Mouse (Mus musculus) c-Kit-positive CD71-positive TER-119-positive erythroid progenitor cells, embryonic 14.5 days (primary cell): Measurements from ENCODE around the gene Fam187b.
A peak's percentile ranks its signal among the peaks of the same experiment; 100 is the strongest.

Experiments
- DNase-seq: peaks from one replicate; pipeline ENCODE4 v3.0.0-alpha.2; 2013; ENCODE audit warnings: low spot score

Gene Fam187b

GRCm38 (mm10) chr7:30958109-30958865 is 15.3 kb upstream of the Fam187b start:
- DNase-seq, result no peak

- no peak for DNase-seq
Observed at GRCm38 (mm10) chr7:30958866-30959487, 14.6 kb upstream of the Fam187b start.

- DNase-seq, result no peak
Observed at GRCm38 (mm10) chr7:30959786-30960349, 13.7 kb upstream of the Fam187b start.

- DNase-seq, result no peak
Observed at GRCm38 (mm10) chr7:30962862-30963261, 10.7 kb upstream of the Fam187b start.

- no peak for DNase-seq
Observed at GRCm38 (mm10) chr7:30964366-30964765, 9.2 kb upstream of the Fam187b start.

- no peak for DNase-seq
Observed at GRCm38 (mm10) chr7:30965677-30966076, 7.9 kb upstream of the Fam187b start.

GRCm38 (mm10) chr7:30966657-30967056 is 6.9 kb upstream of the Fam187b start:
- no peak for DNase-seq

- DNase-seq, result no peak
Observed at GRCm38 (mm10) chr7:30968611-30969010, 5.0 kb upstream of the Fam187b start.

- DNase-seq, result no peak
Observed at GRCm38 (mm10) chr7:30969174-30969573, 4.4 kb upstream of the Fam187b start.

GRCm38 (mm10) chr7:30971901-30972300 is 1.7 kb upstream of the Fam187b start:
- DNase-seq, result no peak

- DNase-seq, result no peak
Observed at GRCm38 (mm10) chr7:30972426-30973250, 952 bp upstream of the Fam187b start.

- DNase-seq, result no peak
Observed at GRCm38 (mm10) chr7:30973251-30973500, 414 bp upstream of the Fam187b start, which contains the start of gene Lsr. TSS of gene Lsr (minus strand) at chr7:30973464.

- no peak for DNase-seq
Observed at GRCm38 (mm10) chr7:30981703-30982102, 8.1 kb downstream of the Fam187b start.

GRCm38 (mm10) chr7:30985357-30985756 is 11.8 kb downstream of the Fam187b start:
- DNase-seq, result no peak

- DNase-seq, result no peak
Observed at GRCm38 (mm10) chr7:30988519-30989162, 15.1 kb downstream of the Fam187b start.

GRCm38 (mm10) chr7:30992148-30992547 is 18.6 kb downstream of the Fam187b start:
- DNase-seq, result no peak

- no peak for DNase-seq
Observed at GRCm38 (mm10) chr7:30993986-30994385, 20.4 kb downstream of the Fam187b start.

GRCm38 (mm10) chr7:30996491-30996890 is 22.9 kb downstream of the Fam187b start:
- no peak for DNase-seq

- DNase-seq, result no peak
Observed at GRCm38 (mm10) chr7:31000505-31001020, 27.0 kb downstream of the Fam187b start.

GRCm38 (mm10) chr7:31002650-31003049 is 29.1 kb downstream of the Fam187b start:
- DNase-seq, result peak; percentile 8

GRCm38 (mm10) chr7:31007775-31008174 is 34.2 kb downstream of the Fam187b start:
- DNase-seq, result no peak

GRCm38 (mm10) chr7:31008175-31008574 is 34.6 kb downstream of the Fam187b start:
- no peak for DNase-seq
